29 mouse cellular contexts compared by ENCODE assay signal in the genomic region with DNA sequence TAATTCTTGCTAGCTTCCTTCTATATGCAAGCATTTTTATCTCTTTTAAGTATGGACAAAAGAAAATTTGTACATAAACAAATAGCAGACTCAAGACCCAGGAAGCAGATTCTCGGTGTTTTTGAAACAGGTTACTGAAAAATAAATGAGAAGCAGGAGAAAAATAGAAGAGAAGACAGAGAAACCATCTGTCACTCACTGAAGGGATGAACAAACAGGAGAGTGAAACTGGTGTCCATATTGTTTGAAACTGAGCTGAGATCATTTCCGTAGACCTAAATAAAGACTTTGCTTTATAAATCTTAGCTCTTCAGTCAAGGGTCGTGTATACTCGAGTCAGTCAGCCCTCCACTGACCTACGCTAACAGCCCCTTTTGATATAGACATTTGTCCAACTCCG.
DNase-seq lines count a peak whose midpoint lies in the region; ATAC-seq and TF ChIP-seq lines count a peak whose summit lies in the region.
"Had no signal": no experiment of that assay in that cellular context is flagged by ENCODE, and none has a peak within 500 bp of the region (broad histone marks: within the 10 kb centered on the region; RNA-seq: fewer than 3 reads in every experiment).

No protein-coding gene starts in this region.

- H3K4me1 ChIP-seq in forebrain, postnatal 0 days (ENCODE audit: insufficient read depth): peaks cover 20% of the 10 kb centered on the region; the same call in 1 of the 2 replicates
- peaks cover 13% of the 10 kb centered on the region; the same call in 1 of the 2 replicates for H3K4me1 ChIP-seq in forebrain, embryonic 11.5 days (replicated peaks; ENCODE audit: control insufficient read depth, insufficient read depth, low read length)
- H3K4me1 ChIP-seq in midbrain, embryonic 14.5 days (ENCODE audit: control insufficient read depth, insufficient read depth, low read length): peaks cover 40% of the 10 kb centered on the region
- H3K4me1 ChIP-seq in midbrain, embryonic 11.5 days (ENCODE audit: control insufficient read depth, insufficient read depth, low read length): peaks cover 44% of the 10 kb centered on the region
- H3K4me1 ChIP-seq: liver, embryonic 12.5 days had no signal

- H3K36me3 ChIP-seq in forebrain, postnatal 0 days (ENCODE audit: insufficient read depth): no peaks in the 10 kb centered on the region
- H3K36me3 ChIP-seq in forebrain, embryonic 11.5 days (ENCODE audit: control insufficient read depth, insufficient read depth, low read length): no peaks in the 10 kb centered on the region; the same call in 1 of the 2 replicates
- peaks cover 5% of the 10 kb centered on the region for H3K36me3 ChIP-seq in midbrain, embryonic 14.5 days (ENCODE audit: control insufficient read depth, insufficient read depth, low read length)
- H3K36me3 ChIP-seq in midbrain, embryonic 11.5 days (ENCODE audit: control insufficient read depth, insufficient read depth, low read length): no peaks in the 10 kb centered on the region
- H3K36me3 ChIP-seq: heart, embryonic 10.5 days; hindbrain, embryonic 13.5 days; liver, embryonic 12.5 days had no signal

- no peaks in the 10 kb centered on the region for H3K27me3 ChIP-seq in forebrain, postnatal 0 days (ENCODE audit: insufficient read depth, low read length)
- H3K27me3 ChIP-seq in forebrain, embryonic 11.5 days (ENCODE audit: control insufficient read depth, insufficient read depth, low read length): no peaks in the 10 kb centered on the region
- no peaks in the 10 kb centered on the region for H3K27me3 ChIP-seq in midbrain, embryonic 14.5 days (ENCODE audit: control insufficient read depth, insufficient read depth, low read length)
- H3K27me3 ChIP-seq in midbrain, embryonic 11.5 days (ENCODE audit: control insufficient read depth, insufficient read depth, low read length): no peaks in the 10 kb centered on the region
- H3K27me3 ChIP-seq: embryonic facial prominence, embryonic 12.5 days; hindbrain, embryonic 13.5 days; liver, embryonic 12.5 days; megakaryocyte, embryonic 14.5 days; midbrain, embryonic 13.5 days had no signal

- no peak for TF ChIP-seq CTCF in forebrain, postnatal 0 days (IDR thresholded peaks at IDR 0.05; ENCODE audit: low read depth)
- no peak for TF ChIP-seq CTCF in layer of hippocampus, adult 2 months (conservative IDR thresholded peaks at IDR 0.05)

- H3K4me2 ChIP-seq in forebrain, postnatal 0 days (ENCODE audit: low read depth): no peak overlapping the region
- no peak overlapping the region for H3K4me2 ChIP-seq in forebrain, embryonic 11.5 days (ENCODE audit: low read depth, low read length, severe bottlenecking)
- H3K4me2 ChIP-seq in midbrain, embryonic 14.5 days (ENCODE audit: low read length): no peak overlapping the region
- no peak overlapping the region for H3K4me2 ChIP-seq in midbrain, embryonic 11.5 days
- H3K4me2 ChIP-seq: embryonic facial prominence, embryonic 12.5 days; hindbrain, embryonic 13.5 days; liver, embryonic 12.5 days; midbrain, embryonic 13.5 days had no signal

- H3K4me3 ChIP-seq in forebrain, postnatal 0 days (ENCODE audit: low read depth, low read length): no peak overlapping the region
- H3K4me3 ChIP-seq in forebrain, embryonic 11.5 days (ENCODE audit: low read depth, low read length): no peak overlapping the region
- no peak overlapping the region for H3K4me3 ChIP-seq in layer of hippocampus, adult 2 months
- H3K4me3 ChIP-seq in midbrain, embryonic 14.5 days (replicated peaks; ENCODE audit: low read depth, low read length): no peak overlapping the region
- no peak overlapping the region for H3K4me3 ChIP-seq in midbrain, embryonic 11.5 days (ENCODE audit: low read depth, low read length)
- H3K4me3 ChIP-seq: embryonic facial prominence, embryonic 12.5 days; heart, embryonic 10.5 days; hindbrain, embryonic 13.5 days; liver, embryonic 12.5 days; megakaryocyte, embryonic 14.5 days; midbrain, embryonic 13.5 days had no signal

- DNase-seq in forebrain, postnatal 0 days: no peak
- no peak for DNase-seq in forebrain, embryonic 11.5 days (ENCODE audit: low spot score)
- no peak for DNase-seq in layer of hippocampus, adult 2 months (ENCODE audit: low spot score in 2 of 2)
- DNase-seq in layer of hippocampus, postnatal 14 days (ENCODE audit: low spot score in 2 of 2): no peak
- no peak for DNase-seq in midbrain, embryonic 14.5 days
- DNase-seq in midbrain, embryonic 11.5 days (ENCODE audit: low spot score, missing footprints): no peak
- DNase-seq: adrenal gland, adult 2 months; adrenal gland, postnatal 36 days; B cell, adult 2 months; cerebellum, adult 18-20 months; cerebellum, postnatal 36 days; embryo, embryonic 11 days; gastrocnemius, postnatal 25 days; heart, adult 11 months; kidney, adult 11 months; kidney, postnatal 14 days; left cerebral cortex, postnatal 4 days; liver, postnatal 0 days; lung, postnatal 4 days; right cerebral cortex, postnatal 25 days; thymus, adult 18-20 months; thymus, postnatal 25 days had no signal

- no peak overlapping the region for H3K9ac ChIP-seq in forebrain, postnatal 0 days
- H3K9ac ChIP-seq in forebrain, embryonic 11.5 days (ENCODE audit: low read length): no peak overlapping the region
- H3K9ac ChIP-seq in midbrain, embryonic 14.5 days (replicated peaks; ENCODE audit: low read length): no peak overlapping the region
- H3K9ac ChIP-seq in midbrain, embryonic 11.5 days (ENCODE audit: low read length): no peak overlapping the region
- H3K9ac ChIP-seq: embryonic facial prominence, embryonic 12.5 days; hindbrain, embryonic 13.5 days; liver, embryonic 12.5 days; liver, postnatal 0 days; midbrain, embryonic 13.5 days had no signal

- no peaks in the 10 kb centered on the region for H3K9me3 ChIP-seq in forebrain, postnatal 0 days (ENCODE audit: low read length)
- no peaks in the 10 kb centered on the region for H3K9me3 ChIP-seq in forebrain, embryonic 11.5 days (ENCODE audit: control insufficient read depth, low read length)
- H3K9me3 ChIP-seq in midbrain, embryonic 14.5 days (ENCODE audit: control insufficient read depth, low read length): no peaks in the 10 kb centered on the region
- H3K9me3 ChIP-seq in midbrain, embryonic 11.5 days (ENCODE audit: control insufficient read depth, low read length): no peaks in the 10 kb centered on the region
- H3K9me3 ChIP-seq: embryonic facial prominence, embryonic 12.5 days; heart, embryonic 10.5 days; hindbrain, embryonic 13.5 days; liver, embryonic 12.5 days; megakaryocyte, embryonic 14.5 days; midbrain, embryonic 13.5 days had no signal

- H3K27ac ChIP-seq in forebrain, postnatal 0 days (ENCODE audit: low read depth, low read length): peak overlapping the region; percentile 50; the same call in 1 of the 2 replicates
- no peak overlapping the region for H3K27ac ChIP-seq in forebrain, embryonic 11.5 days (ENCODE audit: low read depth, low read length)
- H3K27ac ChIP-seq in layer of hippocampus, adult 2 months: peak overlapping the region; percentile 16
- peak overlapping the region; percentile 49; the same call in 1 of the 2 replicates for H3K27ac ChIP-seq in midbrain, embryonic 14.5 days (replicated peaks; ENCODE audit: low read depth, low read length)
- H3K27ac ChIP-seq in midbrain, embryonic 11.5 days (ENCODE audit: low read depth, low read length): no peak overlapping the region
- H3K27ac ChIP-seq: embryonic facial prominence, embryonic 12.5 days; heart, embryonic 10.5 days; hindbrain, embryonic 13.5 days; liver, embryonic 12.5 days; midbrain, embryonic 13.5 days had no signal

- 85% methylated on average over 6 of the region's 6 CpGs for WGBS in forebrain, postnatal 0 days
- 92% methylated on average over 6 of the region's 6 CpGs for WGBS in forebrain, embryonic 11.5 days
- WGBS in midbrain, embryonic 14.5 days: 89% methylated on average over 6 of the region's 6 CpGs
- 90% methylated on average over 6 of the region's 6 CpGs for WGBS in midbrain, embryonic 11.5 days

- ATAC-seq in forebrain, postnatal 0 days: no peak
- no peak for ATAC-seq in forebrain, embryonic 11.5 days (replicated peaks; ENCODE audit: low FRiP score)
- ATAC-seq in midbrain, embryonic 14.5 days (ENCODE audit: low FRiP score, low TSS enrichment): no peak
- ATAC-seq in midbrain, embryonic 11.5 days (ENCODE audit: low FRiP score): no peak
- ATAC-seq: activated CD4-positive, CD25-positive, alpha-beta regulatory T cell, adult 4 months; liver, embryonic 12.5 days; liver, postnatal 0 days; midbrain, embryonic 13.5 days had no signal

Comparison
In these comparisons a context has a peak if more than half of its experiments do, and no peak if none do; other contexts are left out.
1. H3K27ac ChIP-seq: peak in forebrain, postnatal 0 days (single experiment), layer of hippocampus, adult 2 months (single experiment) and midbrain, embryonic 14.5 days (single experiment); none in forebrain, embryonic 11.5 days (single experiment) and midbrain, embryonic 11.5 days (single experiment).